Mouse (Mus musculus) c-Kit-positive CD71-negative TER-119-negative erythroid progenitor cells, embryonic 14.5 days (primary cell): ENCODE results near the gene Rngtt.
"Not testable (repeated sequence)": the region's sequence is repeated elsewhere in the genome, so short reads cannot be mapped to it uniquely, and the experiment has no call there.

ENCODE experiments used
- DNase-seq: peaks from one replicate; pipeline ENCODE4 v3.0.0-alpha.2; 2013; ENCODE audit warnings: low read depth

Rngtt gene

DNA sequence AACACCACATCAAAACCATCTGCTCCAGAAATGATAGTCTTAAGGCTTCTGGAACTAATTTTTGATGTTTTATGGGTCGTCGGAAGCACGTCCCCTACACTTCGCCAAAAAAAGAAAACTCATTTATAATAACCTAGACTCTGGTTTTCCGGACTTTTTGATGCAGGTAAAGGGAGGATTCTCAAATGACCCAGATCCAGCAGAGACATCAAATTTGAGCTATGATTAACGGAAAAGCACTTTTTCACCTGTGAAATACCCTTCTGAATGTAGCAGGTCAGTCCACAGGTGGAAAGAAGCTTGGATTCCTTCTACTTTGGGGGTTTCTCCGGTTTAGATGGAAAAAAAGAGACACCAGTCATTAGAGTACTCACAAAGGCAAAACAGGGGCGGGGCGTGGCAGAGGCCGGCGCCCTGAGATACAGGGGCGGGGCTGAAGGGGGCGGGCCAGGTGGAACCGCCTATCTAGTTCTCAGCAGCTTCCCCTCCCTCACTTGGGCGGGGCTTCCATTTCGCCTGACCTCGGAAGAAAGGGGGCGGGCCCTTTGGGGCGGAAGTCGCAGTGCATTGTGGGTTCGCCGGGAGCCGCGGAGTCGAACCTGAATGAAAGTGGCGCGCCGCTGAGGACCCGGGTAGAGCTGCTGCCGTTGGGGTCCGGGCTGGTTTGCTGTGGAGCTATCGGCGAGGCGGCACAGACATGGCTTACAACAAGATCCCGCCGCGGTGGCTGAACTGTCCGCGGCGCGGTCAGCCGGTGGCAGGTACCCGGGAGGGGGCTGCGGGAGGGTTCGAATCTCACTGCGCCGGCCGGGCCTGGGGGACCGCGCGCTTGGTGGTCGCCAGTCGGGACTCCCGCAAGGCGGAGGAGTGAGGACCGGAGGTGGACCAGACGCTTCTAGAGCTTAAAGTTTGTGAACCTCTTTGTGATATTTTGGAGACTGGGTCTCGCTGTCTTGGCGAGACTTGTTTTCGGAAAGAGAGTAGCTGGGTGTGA lies at the start of gene Rngtt:
Gene Rngtt, plus strand, starts transcription at position 548 of the 994 bp plus-strand sequence.
- DNase-seq = peak; percentile 97

DNA sequence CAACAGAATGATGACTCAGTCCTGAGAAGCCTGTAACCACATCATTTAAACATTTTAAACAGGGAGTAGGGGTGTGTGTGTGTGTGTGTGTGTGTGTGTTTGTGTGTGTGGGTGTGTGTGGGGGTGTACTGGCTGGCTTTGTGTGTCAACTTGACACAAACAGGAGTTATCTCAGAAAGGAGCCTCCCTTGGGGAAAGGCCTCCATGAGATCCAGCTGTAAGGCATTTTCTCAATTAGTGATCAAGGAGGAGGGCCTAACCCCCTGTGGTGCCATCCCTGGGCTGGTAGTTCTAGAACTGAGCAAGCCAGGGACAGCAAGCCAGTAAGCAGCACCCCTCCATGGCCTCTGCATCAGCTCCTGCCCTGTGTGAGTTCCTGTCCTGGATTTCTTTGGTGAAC lies 49.8 kb upstream of the Rngtt start:
- DNase-seq = no peak

DNA sequence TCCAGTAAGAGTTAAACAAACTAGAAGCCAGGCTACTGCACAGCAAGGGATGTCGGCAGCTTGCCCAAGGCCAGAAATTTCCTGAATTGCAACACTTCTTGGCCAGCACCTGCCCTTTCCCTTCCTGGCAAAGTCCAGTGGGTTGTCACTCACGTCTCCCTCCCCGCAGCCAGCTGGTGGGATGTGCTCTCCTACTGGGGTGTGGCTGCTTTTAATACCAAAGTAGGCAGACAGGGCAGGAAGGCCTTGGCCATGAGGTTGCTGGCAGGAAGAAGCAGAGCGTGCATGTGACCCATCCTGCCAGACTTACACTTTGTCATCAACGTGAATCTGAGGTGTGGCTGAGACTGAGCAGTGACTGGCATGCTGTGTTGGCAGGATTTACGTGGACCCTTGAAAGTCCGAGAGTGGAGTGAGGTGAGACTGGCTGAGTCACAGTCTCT lies 48.8 kb upstream of the Rngtt start:
- no peak for DNase-seq

DNA sequence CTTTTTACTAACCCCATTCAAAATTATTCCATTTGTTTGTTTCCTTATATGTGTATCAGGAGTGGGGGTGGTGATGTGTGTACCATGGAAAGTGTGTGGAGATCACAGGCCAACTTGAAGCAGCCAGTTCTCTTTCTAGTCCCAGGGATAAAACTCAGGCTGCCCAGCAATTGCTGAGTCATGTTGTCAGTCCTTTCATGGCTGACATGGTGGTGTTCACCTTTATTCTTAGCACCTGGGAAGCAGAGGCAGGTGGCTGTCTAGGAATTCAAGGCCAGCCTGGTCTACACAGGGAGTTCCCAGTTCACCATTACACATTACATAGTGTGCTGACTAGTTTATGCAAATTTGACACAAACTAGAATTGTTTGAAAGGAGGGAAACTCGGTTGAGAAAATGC lies 47.2 kb upstream of the Rngtt start:
- DNase-seq = no peak

DNA sequence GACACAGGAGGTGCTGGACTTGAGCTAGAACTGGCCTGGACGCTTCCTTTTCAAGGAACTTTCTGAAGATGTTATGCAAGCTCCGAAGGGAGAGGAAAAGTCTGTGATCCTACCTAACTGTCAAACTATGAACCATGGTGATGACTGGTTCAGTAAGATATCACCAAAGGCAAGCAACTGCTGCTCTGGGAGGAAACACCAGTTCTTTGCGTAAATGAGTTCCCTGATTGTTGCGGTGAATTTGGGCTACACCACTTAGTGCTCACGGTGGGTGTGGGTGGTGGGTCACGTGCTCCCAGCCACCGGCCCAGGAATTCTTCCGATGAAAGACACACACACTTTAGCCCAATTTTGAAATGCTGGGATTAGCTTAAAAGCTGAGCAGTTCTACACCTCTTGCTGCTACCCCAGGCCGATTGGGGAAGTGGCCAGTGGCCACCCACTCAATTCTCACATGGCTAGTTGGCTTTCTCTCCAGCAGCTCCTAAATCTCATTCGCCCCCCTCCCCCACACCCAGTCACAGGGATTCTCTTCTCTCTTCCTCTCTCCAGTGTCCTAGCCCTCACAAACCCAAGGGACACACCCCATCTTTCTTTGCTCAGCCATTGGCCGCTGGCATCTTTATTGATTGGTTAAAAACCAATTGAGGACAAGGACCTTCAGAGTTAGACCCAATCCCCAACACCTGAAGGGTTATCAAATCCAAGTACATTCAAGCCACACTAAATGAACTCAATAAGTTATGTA lies 45.0 kb upstream of the Rngtt start:
- no peak for DNase-seq

DNA sequence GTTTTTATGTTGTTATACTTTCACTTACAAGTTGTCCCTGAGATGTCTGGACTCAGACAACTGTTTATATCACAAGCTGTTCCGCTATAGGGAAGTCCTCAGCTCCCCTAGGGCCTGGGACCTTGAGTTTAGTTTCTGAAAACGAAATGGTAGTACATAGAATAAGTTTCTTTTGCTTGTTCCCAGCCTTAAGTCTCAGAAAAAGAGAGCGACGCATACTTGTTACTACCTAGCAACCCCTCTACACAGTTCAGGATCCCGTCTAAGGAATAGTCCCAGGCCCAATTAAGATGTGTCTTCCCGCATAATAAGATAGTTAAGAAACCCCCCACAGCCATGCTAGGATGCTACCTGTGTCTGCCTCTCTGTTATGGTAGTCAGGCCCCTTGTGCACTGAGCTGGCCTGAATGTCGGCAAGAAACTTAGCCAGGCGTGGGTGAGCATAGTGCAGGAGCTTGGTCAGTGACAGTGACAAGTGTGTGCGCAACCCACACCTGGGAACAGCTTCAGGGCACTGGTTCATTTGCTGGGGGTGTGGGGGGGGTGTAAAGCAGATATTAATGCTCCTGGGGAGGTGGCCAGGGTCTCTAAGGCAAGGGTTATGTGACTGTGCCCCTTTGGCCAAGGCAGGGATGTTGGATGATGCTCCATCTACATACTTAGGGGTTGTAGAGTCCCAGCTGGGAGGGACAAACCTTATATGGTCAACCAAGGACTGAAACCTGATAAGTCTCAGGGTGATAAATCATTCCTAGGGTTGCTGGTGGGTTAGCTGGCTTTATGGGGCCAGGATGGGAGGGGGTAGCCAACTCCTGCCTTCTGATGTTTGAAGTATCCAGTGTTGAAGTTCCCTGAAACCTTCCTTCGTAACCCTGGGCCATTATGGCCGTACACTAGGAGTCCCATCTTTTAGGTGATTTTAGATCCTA lies 39.5 kb upstream of the Rngtt start:
- no peak for DNase-seq

DNA sequence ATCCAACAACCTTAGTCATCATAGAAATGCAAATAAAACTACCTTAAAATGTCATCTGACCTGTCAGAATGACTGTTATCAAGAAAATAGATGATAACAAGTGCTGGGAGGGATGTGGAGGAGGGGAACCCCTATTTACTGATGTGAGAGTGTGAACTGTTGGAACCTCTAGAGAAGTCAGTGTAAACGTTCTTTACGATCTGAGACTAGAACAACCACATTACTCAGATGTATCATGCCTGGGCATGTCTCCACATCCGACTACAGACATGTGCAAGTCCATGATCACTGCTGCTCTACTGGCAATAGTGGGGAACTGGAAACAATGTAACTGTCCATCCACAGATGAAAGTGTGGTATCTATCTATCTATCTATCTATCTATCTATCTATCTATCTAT lies 36.7 kb upstream of the Rngtt start:
- no peak for DNase-seq

DNA sequence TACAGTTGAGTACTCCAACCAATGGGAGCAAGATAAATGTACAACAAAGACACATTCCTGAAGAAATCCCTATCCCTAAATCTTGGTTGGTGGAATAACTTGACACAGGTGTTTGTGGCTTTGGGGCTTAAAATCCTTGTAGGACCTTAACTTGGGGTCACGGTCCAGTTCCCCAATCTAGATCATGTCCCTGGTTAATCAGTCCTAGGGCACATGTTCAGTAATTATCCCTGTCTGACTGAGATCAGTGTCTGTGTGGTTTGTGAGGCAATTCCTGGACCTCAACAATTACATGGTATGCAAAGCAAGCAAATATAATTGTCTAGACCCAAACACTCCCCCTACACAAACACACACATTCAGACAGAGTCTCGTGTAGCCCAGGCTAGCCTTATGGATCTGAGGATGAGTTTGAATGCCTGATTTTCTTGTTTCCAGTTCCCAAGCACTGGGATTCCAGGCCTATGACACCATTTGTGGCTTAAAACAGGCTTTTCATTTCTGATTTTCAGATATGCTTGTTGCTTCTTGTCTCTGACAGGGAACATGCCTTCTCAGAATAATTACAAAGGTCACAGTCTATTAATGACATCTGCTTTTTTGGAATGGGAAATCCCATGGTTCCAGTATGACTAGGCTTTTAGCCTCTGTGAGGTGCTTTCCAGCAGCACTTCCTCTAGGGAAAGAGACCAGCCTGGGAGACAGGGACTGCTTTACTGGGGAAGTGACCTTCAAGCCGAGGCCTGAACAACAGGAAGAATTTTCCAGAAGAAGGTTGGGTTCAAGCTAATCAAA lies 28.0 kb upstream of the Rngtt start:
- no peak for DNase-seq

DNA sequence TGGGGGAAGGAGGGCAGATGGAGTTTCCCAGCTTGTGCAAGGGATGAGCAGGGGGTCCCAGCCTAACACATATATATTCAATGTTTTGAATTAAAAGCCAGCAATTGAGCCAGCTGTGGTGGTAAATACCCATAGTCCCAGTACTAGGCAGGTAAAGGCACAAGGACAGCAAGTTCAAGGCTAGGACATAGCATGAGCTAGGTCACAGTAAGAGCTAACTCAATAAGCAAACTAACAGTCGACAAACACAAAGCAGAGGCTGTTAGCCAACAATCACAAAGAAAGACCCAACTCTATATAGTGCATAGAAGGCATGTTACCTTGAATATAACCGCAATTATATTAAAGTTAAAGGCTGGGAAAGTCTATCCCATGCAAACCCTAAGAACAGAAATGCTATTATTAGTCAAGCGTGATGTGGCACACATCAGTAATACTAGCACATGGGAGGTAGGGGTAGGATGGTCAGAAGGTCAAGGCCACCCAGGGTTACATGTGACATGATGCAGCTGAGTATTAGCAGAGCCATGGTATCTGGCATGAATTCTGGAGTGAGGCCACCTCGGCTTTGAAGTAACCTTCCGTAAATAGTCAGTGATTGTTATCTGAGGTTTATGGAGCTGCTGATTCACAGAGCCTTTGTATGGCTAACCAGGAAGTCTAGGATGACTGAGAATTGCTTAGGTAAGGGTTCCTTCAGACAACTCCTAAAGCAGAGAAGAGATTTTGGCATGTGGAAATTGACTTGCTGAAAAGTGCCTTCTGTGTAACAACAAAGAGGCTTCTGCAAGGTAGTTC lies 25.8 kb upstream of the Rngtt start:
- no peak for DNase-seq

DNA sequence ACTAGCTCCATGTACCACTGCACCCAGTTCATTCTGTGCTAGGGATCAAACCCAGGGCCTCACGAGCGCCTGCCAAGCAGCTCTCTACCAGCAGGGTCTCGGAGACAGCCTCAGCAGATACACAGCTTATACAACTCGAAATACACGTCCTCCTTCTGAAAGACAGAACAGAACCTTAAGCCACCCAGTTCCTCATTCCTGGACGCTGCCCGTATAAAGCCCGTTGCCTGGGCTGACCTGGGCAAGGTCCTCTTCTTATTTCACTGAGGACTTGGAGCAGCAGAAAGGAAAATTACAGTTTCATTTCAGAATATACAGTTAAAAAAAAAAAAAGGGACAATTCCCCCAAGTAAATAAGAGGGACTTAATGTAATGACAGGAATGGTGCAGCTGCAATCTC lies 24.7 kb upstream of the Rngtt start:
- DNase-seq = no peak

DNA sequence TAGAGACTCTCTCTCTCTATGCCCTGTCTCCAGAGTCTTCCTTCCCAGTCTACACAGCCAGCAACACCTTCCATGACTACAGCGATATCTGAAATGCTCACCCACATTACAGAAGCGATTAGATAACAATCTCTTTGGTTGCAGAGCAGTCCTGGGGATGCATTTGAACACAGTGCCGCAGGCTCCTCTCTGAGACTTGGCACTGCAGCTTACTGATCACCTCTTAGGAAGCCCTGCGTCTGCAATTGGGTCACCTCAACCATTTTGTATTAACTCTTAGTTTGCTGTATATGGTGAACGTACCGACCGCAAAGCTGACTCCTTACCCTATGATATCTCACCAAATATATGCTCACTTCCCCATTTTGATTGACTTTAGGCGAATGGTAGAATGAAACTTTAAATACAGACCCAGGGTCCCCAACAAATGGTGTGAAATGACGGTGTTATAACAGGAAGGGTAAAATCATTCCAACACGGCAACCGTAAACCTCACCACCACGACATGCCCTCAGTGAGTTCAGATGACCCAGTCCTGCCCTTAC lies 20.9 kb upstream of the Rngtt start:
- no peak for DNase-seq

DNA sequence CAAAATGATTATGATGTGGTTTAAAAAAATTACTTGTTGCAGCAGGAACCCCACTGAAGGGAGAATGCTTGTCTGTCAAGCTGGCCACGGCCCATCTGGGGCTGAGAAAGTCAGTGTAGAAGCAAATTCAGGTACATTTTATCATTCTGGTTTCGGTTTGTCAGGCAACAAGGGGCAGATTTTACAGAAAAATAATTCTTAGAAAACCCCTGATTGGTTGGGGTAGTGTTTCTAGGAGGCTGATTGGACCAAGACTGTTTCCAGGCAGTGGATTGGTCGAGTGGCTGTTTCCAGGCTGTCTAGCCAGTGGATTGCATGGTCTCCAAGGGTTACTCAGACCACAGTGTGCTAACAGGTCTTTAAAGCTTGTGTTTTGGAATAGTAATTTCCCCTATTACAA lies 20.1 kb upstream of the Rngtt start, which contains the start of gene Pnrc1:
Gene Pnrc1, minus strand, starts transcription at position 162 of the 400 bp plus-strand sequence.
- no peak for DNase-seq

DNA sequence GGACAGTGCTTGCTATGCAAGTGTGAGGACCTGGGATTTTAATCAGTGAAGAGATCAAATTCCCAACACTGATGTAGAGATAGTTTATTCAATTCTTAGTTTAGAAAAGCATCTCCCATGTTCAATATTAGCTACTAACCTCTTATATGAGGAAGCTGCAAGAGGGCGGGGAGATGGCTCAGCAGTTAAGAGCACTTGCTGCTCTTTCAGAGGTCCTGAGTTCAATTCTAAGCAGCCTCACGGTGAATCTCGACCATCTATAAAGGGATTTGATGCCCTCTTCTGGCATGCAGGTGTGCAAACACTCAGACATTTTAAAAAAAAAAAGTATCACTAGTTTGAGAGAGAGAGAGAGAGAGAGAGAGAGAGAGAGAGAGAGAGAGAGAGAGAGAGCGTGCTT lies 19.2 kb upstream of the Rngtt start:
- no peak for DNase-seq

DNA sequence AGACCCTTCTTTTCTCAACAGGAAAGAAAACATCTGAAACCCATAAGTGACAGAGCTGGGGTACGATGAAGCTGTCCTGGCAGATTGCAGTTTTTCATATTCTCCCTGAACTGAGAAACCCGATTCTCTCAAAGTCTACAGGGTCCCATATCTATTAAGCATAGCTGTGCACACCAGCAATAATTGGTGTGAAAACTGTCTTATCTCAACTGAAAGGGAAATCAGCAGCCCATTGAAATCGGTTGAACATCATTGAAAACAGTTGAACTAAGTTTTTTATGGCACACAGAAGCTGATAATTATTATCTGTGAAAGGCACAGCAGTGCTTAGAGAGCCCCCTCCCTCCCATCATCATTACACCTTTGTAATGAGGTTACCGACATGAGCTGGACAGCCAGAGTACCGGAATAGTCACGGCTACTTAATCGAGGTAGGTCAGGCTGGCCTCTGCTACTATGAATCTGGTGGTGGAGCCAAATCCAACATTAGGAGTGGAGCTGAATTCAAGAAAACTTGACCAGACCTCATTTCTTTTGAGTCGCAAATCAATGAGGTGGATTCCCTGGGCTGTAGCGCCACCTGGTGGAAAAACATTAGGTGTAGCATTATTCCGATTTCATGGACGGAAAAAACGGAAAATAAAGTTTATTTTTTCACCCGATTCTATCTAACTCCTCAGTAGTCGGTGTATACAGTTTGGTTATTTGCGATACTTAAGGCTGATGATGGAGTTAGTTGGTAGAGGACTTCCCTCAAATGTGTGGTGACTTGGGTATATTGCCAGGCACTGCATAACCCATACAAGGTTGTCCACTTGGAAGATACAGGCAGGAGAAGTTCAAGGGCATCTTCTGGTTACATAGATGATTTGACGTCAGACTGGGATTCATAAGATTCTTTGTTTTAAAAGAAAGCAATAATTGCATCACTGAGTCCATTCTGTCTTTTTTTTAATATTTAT lies 17.4 kb upstream of the Rngtt start:
- peak; percentile 69 for DNase-seq

DNA sequence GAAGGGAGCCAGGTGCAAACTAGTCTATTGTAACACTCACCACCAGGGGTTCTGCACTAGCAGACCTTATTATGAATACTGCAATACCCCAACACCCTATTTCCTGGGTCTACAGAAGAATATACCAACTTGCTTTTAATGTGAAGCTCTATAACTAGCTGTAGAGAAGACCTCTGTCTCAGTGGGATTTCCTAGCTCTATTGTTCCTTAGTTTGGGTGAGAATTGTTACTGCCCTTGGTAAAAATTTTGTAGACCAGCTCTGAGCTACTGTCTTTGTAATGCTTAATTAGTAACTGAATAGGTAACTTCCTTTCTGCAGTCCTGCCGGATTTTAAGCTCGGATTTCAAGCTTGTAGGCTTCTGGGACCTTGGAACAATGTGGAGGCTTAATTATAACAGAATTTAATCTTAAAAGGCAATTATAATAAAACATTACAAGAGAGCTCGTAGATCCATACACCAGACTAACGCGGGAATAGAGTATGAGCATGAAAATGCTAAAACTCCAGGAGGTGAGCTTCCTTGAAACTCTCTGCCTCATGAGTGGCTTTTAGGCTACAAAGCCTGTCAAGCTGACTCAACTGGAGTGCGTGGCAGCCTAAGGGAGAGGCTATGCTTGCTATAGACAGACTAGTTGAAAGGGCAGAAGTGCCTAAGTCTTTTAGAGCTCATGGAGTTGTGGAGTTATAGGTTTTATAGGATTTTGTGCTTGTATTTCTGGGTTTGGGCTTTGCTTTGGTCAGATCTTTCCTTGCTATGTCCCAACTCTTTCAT lies 9.0 kb upstream of the Rngtt start:
- DNase-seq = not testable (repeated sequence)

DNA sequence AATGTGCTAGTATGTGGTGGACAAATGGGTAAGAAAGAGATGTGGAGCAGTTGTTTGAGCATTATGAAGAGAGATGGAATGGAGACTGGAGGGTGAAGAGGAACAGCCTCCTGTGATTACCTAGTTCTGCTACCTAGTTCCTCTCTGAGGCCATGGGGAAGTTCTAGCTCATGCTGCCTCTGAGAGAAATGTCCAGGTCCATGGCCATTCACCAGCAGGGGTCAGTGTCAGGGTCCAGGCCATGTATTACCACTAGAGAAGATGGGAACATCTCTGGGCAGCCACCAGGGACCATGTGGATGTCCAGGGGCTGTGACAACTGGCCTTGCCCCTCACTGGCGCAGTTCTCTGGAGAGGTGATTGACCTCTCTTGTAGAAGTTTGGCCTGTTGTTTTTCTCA lies 7.1 kb upstream of the Rngtt start:
- no peak for DNase-seq

DNA sequence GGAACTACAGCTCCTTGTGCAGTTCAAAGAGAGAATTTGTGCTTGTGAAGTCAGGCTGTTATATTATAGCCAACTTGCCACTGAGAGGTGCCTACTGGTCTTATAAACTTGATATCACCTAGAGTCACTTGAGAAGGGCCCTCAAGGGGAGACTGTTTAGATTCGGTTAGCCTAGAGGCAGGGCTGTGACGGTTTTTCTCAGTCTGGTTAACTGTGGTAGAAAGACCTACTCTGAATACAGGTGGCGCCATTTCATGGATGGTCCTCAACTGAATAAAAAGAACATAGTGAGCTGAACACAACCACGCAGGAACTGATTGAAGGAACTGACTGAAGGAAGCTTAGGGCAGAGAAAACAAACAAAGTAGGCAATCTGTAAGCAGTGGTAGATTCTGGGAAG lies 3.0 kb upstream of the Rngtt start:
- no peak for DNase-seq
